Mouse (Mus musculus) thymus, adult 2 months (tissue): ENCODE measurements around the gene Olfr868.

Experiments
- CTCF ChIP-seq: fragments of 200-500 bp; IDR thresholded peaks from 2 replicates; pipeline ENCODE4 v1.5.1; 2012; ENCODE audit warnings: mild to moderate bottlenecking, control low read depth, low read length, moderate library complexity, borderline replicate concordance; ENCODE audit not compliant: control insufficient read depth, poor library complexity, insufficient read depth; ENCODE audit errors: extremely low read depth
- POLR2A ChIP-seq: fragments of 200-500 bp; IDR thresholded peaks from 2 replicates; pipeline ENCODE4 v1.6.1; 2012; ENCODE audit warnings: mild to moderate bottlenecking, low read length, control low read depth, moderate library complexity; ENCODE audit not compliant: control insufficient read depth, poor library complexity, insufficient read depth; ENCODE audit errors: extremely low read depth

- TF ChIP-seq CTCF (no peak), POLR2A (no peak)
Observed at GRCm38 (mm10) chr9:20070236-20070635, 28.2 kb upstream of the Olfr868 start.
